Mouse (Mus musculus) gonadal fat pad, adult 2 months (tissue): ENCODE measurements around the gene Dnajc21. TPM values are rescaled to one million over a fixed set of nuclear protein-coding genes. Genes with fewer than 3 reads are reported as not detected.
"Not testable (repeated sequence)": the region's sequence is repeated elsewhere in the genome, so short reads cannot be mapped to it uniquely, and the experiment has no call there.

Experiments used
- DNase-seq: peaks from one replicate; pipeline ENCODE4 v3.0.0-alpha.2; 2012; ENCODE audit warnings: low read depth
- polyA plus RNA-seq: library from polyadenylated mRNA; depleted of rRNA; stranded (reverse); fragments of >200 nt; gene quantifications from 2 replicates; pipeline ENCODE4 v1.2.3, GENCODE M21; 2012; rRNA removed

Dnajc21 gene
- polyA plus RNA-seq = 1.5 and 2.4 TPM in 2 replicates

DNA sequence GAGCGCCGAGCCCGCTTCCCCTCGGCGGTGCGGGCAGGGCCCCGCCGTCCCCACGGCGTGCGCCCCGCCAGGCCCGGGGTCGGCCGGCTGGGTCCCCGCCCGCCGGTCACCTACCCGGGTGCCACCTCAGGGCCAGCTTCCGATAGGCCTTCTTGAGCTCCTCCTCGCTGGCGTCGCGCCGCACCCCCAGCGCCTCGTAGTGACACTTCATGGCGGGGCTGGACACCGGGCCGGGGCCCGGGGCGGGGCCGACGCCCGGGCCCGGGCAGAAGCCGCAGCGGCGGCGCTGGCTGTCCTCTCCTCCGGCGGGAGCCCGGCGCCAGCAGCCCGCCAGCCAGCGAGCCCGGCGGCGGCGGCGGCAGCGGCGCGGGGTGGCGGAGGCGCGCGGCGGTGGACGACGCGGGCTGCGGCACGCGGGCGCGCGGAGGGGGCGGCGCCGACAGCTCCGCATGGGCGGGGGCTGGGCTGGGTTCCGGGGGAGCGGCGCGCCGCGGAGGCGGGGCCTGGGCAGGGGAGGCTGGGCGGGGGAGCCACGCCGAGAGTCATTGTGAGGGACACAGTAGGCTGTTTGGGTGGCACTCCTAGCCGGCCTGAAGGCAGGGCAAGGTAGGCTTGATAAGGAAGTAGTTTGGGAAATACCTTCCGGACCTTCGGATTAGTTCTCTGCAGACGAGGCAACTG is at the start of gene Dnajc21:
TSS of gene Dnajc21 (minus strand) at position 366 of the 681 bp plus-strand sequence.
- no peak for DNase-seq

DNA sequence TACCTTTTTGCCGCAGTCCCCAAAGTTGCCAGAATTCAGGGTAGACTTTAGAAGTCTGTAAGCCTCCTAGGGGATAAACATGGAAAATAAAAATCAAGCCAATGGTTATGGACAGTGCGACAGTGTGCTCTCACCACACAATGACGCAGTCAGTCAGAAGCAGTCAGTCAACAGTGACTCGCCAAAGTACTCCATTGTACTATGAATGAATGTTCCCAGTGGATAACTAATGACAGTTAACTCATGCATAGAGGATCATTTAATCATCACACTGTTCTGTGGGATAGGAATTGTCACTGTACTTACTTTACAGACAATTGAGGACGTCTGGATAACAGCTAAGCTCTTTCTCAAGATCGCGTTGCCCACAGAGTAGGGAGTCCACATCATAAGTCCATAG is 44.9 kb upstream of the Dnajc21 start:
- DNase-seq = no peak

DNA sequence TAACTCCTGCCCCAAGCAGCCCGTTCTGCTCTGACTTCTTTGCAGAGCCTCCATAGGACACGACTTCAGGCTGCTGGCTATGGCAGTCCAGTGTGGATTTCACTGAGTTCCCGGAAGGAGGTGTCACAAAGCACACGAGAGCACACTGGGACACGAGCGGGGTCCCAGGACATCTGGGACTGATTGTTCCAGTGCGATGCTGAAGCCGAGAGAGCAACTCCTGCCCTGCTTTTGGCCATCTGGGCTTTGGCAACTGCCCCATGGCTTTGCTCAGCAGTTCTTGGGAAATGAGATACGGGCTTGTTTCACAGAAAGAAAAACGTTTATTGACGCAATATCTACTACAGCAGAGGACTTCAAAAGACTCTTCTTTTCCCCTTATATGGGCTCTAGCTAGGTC is 35.8 kb upstream of the Dnajc21 start:
- DNase-seq = no peak

DNA sequence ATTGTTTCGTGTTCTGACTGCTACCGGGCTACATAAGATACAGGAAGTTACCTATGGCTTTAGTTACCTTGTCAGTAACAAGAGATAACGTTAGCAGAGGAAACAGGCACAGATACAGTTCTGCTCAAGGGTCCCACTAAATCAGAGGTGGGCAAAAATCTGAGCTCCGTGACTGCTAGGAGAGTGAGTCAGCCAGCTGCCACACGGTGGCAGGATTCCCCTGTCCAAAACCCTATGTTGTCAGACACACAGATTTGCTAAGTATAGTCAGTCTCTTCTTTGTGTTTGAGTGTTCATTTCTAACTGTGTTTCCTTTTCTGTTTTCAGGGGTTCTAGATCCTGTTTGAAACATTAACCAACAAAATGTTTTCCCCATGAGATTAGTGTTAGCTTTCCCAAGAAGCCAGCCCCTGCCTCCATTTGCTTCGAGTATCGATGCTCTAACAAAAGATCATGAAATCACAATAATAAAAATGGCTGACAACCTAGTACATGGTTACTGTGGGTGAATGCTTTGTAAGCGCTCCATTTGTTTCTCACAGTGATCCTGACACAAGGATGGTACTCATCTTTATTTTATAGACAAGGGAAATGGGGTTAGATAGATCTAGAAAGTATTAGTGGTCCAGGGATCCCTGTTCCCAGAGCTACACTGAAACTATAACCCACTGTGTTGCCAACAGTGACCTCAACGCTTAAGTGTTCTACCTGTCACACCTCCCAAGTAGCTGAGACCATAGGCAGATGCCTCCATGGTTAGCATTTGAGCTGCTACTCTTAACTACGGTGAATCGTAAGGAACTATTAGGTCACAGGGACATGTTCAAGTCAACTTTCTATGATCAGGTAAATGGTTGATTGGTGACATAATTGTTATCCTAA is 30.8 kb upstream of the Dnajc21 start:
- no peak for DNase-seq

DNA sequence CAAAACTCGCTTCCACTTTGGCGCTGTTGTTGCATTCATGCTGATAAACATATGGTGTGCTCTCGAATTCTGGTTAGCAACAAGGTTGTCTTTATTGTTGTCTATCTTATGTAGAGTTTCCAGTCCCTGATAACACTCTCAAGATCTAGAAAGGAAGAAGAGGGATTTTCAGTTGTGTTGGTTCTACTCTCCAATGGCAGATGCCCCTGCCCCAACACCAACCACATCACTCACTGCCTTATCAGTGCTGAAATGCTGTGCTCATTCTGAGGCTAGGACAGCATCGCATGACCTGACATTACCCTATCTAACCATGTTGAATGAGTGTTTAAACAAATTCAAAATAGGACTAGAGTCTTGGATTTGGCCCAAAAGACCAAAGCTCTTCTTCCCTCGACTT is 29.7 kb upstream of the Dnajc21 start:
- DNase-seq = no peak

DNA sequence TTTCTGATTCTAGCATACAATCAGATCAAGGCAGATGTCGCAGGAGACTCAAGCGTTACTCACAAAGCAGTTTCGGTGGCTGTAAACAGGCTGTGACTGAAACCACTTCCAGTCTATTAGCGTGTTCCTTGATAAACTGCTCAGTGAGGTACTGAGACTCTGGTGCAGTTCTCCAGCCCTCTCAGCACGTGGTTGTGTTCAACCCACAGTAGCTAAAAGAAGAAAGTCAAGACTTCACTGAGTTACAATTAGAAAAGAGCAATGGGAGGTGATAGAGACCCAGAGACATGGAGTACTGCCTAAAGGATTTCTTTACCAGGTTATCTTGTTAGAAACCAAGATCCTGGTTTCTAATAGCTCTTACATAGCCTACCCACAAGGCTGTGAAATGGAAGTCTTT is 29.3 kb upstream of the Dnajc21 start:
- DNase-seq = no peak

DNA sequence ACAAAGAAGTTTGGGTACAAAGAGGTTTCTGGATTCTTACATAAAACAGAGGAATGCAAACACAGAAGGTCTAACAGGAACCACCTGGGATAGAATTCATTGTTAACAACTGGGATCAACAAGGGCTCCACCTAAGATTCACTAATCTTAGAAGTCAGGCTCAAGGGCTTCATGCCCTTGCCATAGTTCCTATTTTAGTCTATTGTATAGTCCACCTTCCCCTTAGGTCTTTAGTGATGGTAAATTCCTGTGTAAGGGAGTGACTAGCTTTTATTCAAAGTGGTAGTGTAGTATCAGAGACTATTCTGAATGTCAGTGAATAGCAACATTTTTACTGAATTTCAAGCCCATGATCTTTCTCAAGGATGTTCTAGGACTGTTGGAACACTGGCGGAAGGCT is 26.4 kb upstream of the Dnajc21 start:
- DNase-seq = not testable (repeated sequence)

DNA sequence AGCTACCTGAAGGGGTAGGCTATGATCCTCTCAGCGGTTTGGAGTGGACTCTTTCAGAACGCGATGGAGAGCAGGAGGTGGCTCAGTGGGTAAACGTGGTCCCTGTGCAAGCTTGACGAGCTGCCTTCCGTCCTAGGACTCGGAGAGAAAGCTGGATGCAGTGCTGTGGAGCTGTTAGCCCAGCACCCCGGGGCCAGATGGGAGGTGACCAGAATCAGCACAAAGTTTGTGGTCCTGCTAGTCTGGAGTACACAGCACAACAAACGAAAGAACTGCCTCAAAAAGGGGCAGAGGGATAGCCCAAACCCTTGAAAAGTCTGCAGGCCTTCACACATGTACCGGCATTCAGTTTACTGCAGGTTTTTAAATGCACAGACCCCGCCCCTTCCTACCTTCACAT is 25.6 kb upstream of the Dnajc21 start:
- DNase-seq = no peak

DNA sequence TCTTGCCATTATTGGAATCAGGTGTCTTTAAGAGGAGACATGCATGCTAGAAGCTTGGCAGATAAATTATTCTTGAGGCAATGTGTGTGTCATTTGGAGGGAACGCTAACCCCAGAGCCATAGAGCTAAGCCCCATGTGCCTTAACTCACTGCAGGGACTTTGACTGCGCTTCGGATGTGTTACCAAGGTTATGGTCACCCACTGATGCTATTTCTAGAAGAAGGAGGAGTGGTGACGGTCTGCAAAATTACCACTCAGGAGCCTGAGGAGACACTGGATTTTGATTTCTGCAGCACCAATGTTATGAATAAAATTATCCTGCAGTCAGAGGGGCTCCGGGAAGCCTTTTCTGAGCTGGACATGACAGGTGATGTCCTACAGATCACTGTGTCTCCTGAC is 19.8 kb upstream of the Dnajc21 start:
- no peak for DNase-seq

DNA sequence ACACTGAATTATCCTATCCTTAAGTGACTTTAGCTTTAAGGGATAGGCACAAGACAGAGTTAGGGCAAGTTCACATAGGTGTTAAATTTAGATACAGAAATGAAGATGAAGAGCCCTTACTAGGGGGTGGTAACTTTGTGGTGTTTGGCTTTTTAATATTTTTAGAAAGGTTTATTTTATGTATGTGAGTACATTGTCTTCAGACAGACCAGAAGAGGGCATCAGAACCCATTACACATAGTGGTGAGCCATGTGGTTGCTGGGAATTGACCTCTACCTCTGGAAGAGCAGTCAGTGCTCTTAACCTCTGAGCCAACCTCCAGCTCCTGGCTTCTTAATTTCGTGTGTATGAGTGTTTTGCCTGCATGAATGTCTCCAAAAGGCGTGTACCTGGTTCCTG is 16.9 kb upstream of the Dnajc21 start:
- no peak for DNase-seq

DNA sequence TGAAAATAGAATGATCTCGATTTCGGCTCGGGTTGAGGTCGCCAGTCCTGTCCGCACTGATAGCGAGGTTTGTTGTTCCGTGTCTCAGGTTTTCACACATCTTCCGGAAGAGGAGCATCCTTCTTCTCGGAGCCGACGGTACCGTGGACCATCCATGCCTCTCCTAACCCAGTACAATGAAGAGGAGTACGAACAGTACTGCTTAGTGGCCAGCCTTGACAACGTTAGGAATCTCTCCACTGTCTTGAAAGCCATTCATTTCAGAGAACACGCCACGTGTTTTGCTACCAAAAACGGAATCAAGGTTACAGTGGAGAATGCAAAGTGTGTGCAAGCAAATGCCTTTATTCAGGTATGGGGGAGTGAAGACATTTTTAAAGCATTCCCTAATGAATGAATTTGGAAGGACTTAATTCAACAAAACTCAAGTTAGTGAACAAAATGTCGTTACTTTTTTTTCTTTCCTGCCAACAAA is 16.1 kb upstream of the Dnajc21 start:
- no peak for DNase-seq

DNA sequence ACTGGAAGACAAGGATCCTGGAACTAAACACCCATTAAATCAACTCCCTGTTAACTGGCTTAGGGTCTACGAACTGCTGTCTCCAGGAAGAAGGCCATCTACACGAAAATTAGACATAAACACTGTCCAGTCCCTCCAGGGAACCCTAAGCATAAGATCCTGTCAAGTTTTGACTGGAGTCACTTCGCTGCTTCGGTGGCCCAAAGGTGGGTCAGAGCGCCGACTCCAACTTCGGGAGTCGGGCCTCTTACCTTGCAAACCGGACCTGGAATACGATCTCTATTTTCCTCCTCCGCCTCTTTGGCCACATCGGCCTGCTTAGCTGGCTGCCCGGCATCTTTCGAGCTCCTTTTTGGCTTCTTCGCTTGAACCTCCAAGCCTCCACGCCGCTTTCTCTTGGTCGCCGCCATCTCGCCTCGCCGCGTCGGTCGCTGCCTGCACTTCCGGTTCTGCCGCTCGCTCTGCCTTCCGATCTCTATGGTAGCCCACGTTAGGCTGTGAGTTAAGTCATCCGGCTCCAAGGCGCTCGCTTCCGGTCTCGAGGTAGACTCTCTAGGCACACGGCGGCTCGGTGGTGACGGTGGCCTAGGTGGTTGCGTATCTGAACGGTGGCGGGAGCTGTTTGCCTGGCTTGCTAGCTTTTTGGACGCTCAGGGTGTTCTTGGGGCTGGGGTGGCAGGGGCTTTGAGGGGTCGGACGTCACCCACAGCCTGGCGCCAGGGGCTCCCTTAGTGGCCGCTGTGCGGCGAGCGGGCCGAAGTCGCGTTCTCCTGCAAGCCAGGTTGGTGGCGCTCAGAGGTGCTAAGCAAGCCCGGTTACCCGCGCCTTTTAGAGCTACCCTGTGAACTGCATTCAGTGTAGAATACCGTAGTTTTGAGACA is 15.4 kb upstream of the Dnajc21 start, which contains the start of the genes Brix1 and Rad1:
TSS of gene Brix1 (minus strand) at position 464 of the 881 bp plus-strand sequence.
TSS of gene Rad1 (plus strand) at position 535 of the 881 bp plus-strand sequence.
- DNase-seq = peak; percentile 59

DNA sequence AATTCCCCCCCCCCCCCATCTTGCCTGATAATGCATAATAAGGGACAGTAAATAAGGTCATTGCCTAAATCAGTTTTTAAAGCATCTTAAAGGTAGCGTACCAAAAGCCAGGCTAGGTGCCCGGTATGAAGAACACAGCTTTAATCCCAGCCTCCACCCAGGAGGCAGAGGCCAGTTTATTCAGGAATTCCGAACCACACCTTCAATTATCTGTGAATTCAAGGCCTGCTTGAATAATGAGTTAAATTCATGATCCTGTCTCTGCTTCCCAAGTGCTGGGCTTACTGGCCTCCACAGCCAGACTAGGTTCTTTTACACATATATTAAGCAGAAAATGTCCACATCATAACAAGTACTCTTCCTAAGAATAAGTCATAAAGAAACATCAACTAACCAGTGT is 625 bp upstream of the Dnajc21 start:
- DNase-seq = no peak

DNA sequence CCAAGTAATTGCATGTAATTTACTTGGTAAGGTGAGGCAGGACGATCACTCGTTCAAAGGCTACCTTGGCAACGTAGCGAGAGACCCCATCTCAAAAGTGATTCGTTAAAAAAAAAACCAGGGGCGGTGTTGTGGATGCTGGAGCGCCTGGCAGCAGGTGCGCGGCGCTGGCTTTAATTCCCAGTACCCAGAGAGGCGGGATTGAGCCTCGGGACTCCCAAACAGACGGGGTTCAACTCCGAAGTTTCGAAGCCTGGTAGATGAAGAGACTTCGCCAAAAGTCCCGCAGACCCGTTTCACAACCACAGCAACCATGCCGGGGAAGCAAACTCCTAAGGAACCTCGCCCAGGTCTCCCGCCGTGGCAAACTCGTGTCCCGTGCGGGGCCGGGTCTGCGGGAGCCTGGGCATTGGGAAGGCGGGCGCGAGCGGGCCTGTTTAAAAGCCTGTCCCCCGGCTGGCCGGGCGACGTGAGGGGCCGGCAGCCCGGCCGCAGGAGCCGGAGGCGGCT is 620 bp downstream of the Dnajc21 start:
- no peak for DNase-seq

DNA sequence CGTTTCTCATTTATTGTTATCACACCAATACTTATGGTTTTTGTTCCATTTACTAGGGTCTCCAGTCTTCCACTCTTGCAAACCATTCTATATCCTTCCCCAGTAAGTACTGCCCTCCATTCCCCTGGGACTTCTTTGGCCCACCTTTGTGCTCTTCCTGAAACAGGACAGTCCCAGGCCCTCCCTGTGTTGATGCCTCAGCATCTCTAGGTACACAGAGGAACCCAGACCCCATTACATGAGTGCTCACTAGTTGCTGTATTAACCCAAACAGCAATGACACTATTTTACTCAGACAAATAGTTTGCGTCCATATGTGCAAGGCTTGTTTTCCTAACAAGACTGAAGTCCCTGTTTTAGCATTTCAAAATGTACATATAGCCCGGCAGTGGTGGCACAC is 1.6 kb downstream of the Dnajc21 start:
- DNase-seq = no peak

DNA sequence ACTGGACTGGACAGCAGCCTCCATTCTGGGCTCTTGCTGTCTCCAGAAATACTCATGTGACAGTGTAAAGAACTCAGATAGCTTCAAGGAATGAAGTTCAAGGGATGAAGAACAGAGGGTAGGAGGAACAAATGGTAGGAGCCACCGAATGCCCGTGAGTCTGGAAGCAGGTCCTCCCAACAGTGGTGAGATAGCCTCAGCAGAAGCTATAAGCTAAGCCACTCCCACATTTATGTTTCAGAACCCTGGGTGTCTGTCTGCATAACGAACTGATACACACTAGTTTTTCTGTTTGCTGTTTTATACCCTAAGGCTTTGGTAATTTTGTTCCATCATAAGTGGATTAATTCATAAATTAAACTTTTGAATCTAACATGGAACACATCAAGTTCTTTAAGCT is 5.6 kb downstream of the Dnajc21 start:
- no peak for DNase-seq

DNA sequence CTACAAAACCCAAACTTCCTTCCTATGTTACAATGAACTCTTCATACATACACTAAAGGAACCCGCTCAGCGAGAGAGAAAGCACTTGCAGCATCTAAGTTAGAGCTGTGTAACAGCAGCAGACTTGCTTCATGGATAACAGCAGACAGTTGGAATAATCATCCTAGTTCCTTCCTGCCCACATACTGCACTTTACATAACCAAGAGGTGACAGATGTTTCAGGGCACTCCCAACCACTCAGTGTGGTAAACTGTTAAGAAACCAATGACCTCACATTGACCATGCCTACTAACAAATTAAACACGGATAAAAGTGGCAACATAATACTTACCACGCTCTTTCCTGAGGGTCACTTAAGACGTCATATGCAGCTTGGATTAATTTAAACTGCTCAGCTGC is 6.8 kb downstream of the Dnajc21 start:
- no peak for DNase-seq

DNA sequence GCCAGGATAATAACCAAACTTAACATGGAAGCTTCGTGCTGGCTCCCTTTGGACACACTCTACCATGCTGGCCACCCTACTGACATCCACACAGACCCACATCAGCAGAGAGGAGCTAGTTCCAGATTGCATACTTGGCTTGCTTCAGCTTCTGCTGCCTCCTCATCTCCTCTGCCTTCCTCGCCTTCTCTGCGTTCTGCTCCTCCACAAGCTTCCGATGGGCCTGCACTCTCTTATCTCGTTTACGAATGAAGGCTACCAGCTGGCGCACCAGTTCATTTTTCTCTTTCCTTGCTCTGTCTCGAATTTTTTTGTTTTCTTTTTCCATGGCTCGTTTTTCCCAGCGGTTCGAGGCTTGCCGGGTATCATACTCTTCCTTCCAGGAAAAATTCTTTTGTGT is 9.3 kb downstream of the Dnajc21 start:
- DNase-seq = no peak

DNA sequence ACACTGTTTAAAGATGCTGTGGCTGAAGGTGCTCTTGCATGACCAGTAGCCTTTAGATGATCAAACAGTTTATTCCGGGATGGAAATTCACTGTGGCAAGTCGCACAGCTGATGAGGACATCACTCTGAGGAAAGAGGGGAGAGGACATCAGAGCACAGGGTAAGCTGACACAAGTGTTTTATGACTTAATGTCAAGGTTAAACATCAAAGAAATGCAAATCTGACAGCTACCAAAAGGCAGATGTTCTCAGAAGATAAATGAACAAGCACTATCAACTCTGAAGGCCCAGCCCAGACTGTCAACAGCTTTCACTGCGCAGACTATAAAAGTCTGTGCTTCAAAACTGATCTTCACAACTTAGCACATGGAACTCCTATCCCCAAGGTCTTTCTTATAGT is 23.2 kb downstream of the Dnajc21 start:
- no peak for DNase-seq

DNA sequence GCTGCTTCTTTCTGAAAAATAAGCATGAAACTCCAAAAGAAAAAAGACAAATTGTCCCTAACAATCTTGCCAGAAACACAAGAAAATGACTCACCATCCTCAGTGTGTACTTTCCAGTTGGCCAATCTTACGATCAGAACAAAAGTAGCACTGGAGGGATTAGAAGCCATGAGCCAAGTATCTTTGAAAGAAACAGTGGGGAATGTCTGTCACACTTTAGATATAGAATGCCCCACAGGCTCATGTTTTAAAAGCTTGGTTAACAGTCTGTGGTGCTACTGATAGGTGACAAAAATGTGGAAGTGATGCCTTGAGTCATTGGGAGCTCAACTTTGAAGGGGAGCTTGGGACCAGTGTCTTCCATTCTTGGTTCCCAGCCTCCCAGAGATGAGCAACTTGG is 28.0 kb downstream of the Dnajc21 start:
- no peak for DNase-seq

DNA sequence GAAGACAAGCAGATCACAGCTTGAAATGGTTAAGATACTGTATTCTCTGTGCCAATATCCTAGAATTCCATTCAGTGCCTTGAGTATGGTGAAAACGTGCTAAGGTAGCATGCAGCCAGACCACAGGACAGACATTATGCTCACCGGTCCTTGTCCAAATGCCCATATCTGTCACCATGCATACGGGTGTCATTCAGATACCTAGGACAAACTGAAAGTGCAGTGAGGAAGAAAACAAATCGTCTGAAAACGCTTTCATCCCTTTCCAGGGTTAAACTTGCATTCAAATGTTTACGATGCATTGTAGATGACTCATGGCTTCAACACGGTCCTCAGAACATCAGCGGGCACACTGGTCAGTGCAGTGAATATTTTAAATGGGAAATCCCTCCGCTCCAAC is 28.8 kb downstream of the Dnajc21 start:
- no peak for DNase-seq

DNA sequence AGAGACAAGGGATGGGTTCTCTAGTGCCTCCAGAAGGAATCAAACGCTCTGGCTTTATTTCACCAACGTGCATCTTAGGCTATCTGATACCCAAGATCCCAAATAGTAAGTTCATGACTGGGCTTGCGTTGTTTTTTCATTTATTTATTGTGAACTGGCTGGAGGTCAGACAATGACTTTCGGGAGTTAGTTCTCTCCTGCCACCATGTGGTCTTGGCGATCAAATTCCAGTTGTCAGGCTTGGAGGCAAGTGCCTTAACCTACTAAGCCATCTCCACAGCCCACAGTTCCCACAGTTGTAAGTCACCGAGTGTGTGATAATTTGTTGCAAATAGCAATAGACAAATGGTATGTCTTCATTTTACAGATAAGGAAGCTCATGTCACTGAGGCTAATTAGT is 30.4 kb downstream of the Dnajc21 start:
- DNase-seq = no peak
